Mouse (Mus musculus): Measurements from ENCODE around the gene Vill.

- TF ChIP-seq CTCF (IDR thresholded peaks at IDR 0.05; ENCODE audit: borderline replicate concordance, insufficient read depth, low read length) (no peak), POLR2A (IDR thresholded peaks at IDR 0.05; ENCODE audit: low read depth, low read length) (no peak)
Measured at GRCm38 (mm10) chr9:119021731-119022130, 30.8 kb upstream of the Vill start.
